Mouse (Mus musculus): ENCODE data around the gene Pecr.

- TF ChIP-seq CTCF (IDR thresholded peaks at IDR 0.05; ENCODE audit: borderline replicate concordance, control insufficient read depth, extremely low read depth, insufficient read depth, low read length, poor library complexity) (no peak), POLR2A (IDR thresholded peaks at IDR 0.05; ENCODE audit: control insufficient read depth, extremely low read depth, insufficient read depth, low read length, poor library complexity) (no peak)
Observed at GRCm38 (mm10) chr1:72283992-72284485, at the start of gene Pecr, which contains the start of gene Tmem169.
